Mouse (Mus musculus): Measurements from ENCODE around the gene Nup93. TPM values are rescaled to one million over a fixed set of nuclear protein-coding genes. Genes with fewer than 3 reads are reported as not detected.

The Nup93 gene
- total and polyA plus RNA-seq, 2 experiments from 2014 or later, result 36.7 to 43.7 TPM

GRCm38 (mm10) chr8:94213819-94214218, 545 bp upstream of the Nup93 start:
- H3K4me1 ChIP-seq (ENCODE audit: insufficient read depth), result 0 out of 2 replicates have a peak, but pooled peaks cover 3% of the 10 kb centered on the region
- DNase-seq, result no peak

GRCm38 (mm10) chr8:94227381-94227939, 13.1 kb downstream of the Nup93 start:
- no peaks in the 10 kb centered on the region for H3K9me3 ChIP-seq (ENCODE audit: low read length)

More at GRCm38 (mm10) chr8:94213819-94214218, 545 bp upstream of the Nup93 start:
- peak overlapping the region; percentile 64; the same call in 1 of the 2 replicates for H3K27ac ChIP-seq (ENCODE audit: low read depth, low read length)
- no peaks in the 10 kb centered on the region for H3K27me3 ChIP-seq (ENCODE audit: insufficient read depth, low read length)
- peak overlapping the region; percentile 80 for H3K4me2 ChIP-seq (ENCODE audit: low read depth)
- TF ChIP-seq CTCF (IDR thresholded peaks at IDR 0.05; ENCODE audit: low read depth), result no peak
- 18% methylated on average over 6 of the region's 6 CpGs for WGBS
- H3K9ac ChIP-seq, result peak overlapping the region; percentile 74; the same call in 1 of the 2 replicates
- no peak for ATAC-seq
- H3K9me3 ChIP-seq (ENCODE audit: low read length), result no peaks in the 10 kb centered on the region
- H3K36me3 ChIP-seq (ENCODE audit: insufficient read depth), result no peaks in the 10 kb centered on the region
- peak overlapping the region; percentile 78 for H3K4me3 ChIP-seq (ENCODE audit: low read depth, low read length)

GRCm38 (mm10) chr8:94240240-94240751, 25.9 kb downstream of the Nup93 start:
- Histone ChIP-seq H3K4me3 (ENCODE audit: low read depth, low read length) (no peak overlapping the region), H3K4me2 (ENCODE audit: low read depth) (no peak overlapping the region), H3K36me3 (ENCODE audit: insufficient read depth) (peaks cover 3% of the 10 kb centered on the region; the same call in 1 of the 2 replicates), H3K4me1 (ENCODE audit: insufficient read depth) (no peaks in the 10 kb centered on the region), H3K27me3 (ENCODE audit: insufficient read depth, low read length) (no peaks in the 10 kb centered on the region), H3K9ac (no peak overlapping the region), H3K27ac (ENCODE audit: low read depth, low read length) (no peak overlapping the region), H3K9me3 (ENCODE audit: low read length) (no peaks in the 10 kb centered on the region)
- no peak for ATAC-seq
- WGBS, result 96% methylated on average over 4 of the region's 4 CpGs
- TF ChIP-seq CTCF (IDR thresholded peaks at IDR 0.05; ENCODE audit: low read depth), result no peak
- no peak for DNase-seq

More at GRCm38 (mm10) chr8:94227381-94227939, 13.1 kb downstream of the Nup93 start:
- H3K27ac ChIP-seq (ENCODE audit: low read depth, low read length), result no peak overlapping the region
- WGBS, result 86% methylated on average over 7 of the region's 7 CpGs
- H3K4me2 ChIP-seq (ENCODE audit: low read depth), result no peak overlapping the region
- H3K9ac ChIP-seq, result no peak overlapping the region
- no peaks in the 10 kb centered on the region for H3K27me3 ChIP-seq (ENCODE audit: insufficient read depth, low read length)
- H3K36me3 ChIP-seq (ENCODE audit: insufficient read depth), result peaks cover 10% of the 10 kb centered on the region; the same call in 1 of the 2 replicates
- no peak for ATAC-seq
- no peak overlapping the region for H3K4me3 ChIP-seq (ENCODE audit: low read depth, low read length)
- H3K4me1 ChIP-seq (ENCODE audit: insufficient read depth), result no peaks in the 10 kb centered on the region
- no peak for DNase-seq
- TF ChIP-seq CTCF (IDR thresholded peaks at IDR 0.05; ENCODE audit: low read depth), result no peak

GRCm38 (mm10) chr8:94249836-94250435, 35.6 kb downstream of the Nup93 start:
- peak; percentile 77 for ATAC-seq
- Histone ChIP-seq H3K9ac (no peak overlapping the region), H3K4me3 (ENCODE audit: low read depth, low read length) (no peak overlapping the region), H3K27ac (ENCODE audit: low read depth, low read length) (peak overlapping the region; percentile 22; the same call in 1 of the 2 replicates), H3K27me3 (ENCODE audit: insufficient read depth, low read length) (no peaks in the 10 kb centered on the region), H3K4me1 (ENCODE audit: insufficient read depth) (peaks cover 5% of the 10 kb centered on the region; the same call in 1 of the 2 replicates), H3K9me3 (ENCODE audit: low read length) (no peaks in the 10 kb centered on the region), H3K4me2 (ENCODE audit: low read depth) (no peak overlapping the region), H3K36me3 (ENCODE audit: insufficient read depth) (no peaks in the 10 kb centered on the region)
- DNase-seq, result peak; percentile 37
- WGBS, result 20% methylated on average over 2 of the region's 2 CpGs
- TF ChIP-seq CTCF (IDR thresholded peaks at IDR 0.05; ENCODE audit: low read depth), result no peak

- TF ChIP-seq CTCF (IDR thresholded peaks at IDR 0.05; ENCODE audit: low read depth), result no peak
- H3K4me2 ChIP-seq (ENCODE audit: low read depth), result no peak overlapping the region
- ATAC-seq (no peak), DNase-seq (no peak)
- no peak overlapping the region for H3K4me3 ChIP-seq (ENCODE audit: low read depth, low read length)
- H3K9ac ChIP-seq, result no peak overlapping the region
- H3K27ac ChIP-seq (ENCODE audit: low read depth, low read length), result no peak overlapping the region
- H3K36me3 ChIP-seq (ENCODE audit: insufficient read depth), result no peaks in the 10 kb centered on the region
- H3K27me3 ChIP-seq (ENCODE audit: insufficient read depth, low read length), result no peaks in the 10 kb centered on the region
- 64% methylated on average over 6 of the region's 6 CpGs for WGBS
- no peaks in the 10 kb centered on the region for H3K4me1 ChIP-seq (ENCODE audit: insufficient read depth)
- no peaks in the 10 kb centered on the region for H3K9me3 ChIP-seq (ENCODE audit: low read length)
Observed at GRCm38 (mm10) chr8:94258881-94259280, 44.5 kb downstream of the Nup93 start.

- 53% methylated on average over 3 of the region's 3 CpGs for WGBS
- H3K27me3 ChIP-seq (ENCODE audit: insufficient read depth, low read length), result no peaks in the 10 kb centered on the region
- H3K36me3 ChIP-seq (ENCODE audit: insufficient read depth), result no peaks in the 10 kb centered on the region
- no peak overlapping the region for H3K27ac ChIP-seq (ENCODE audit: low read depth, low read length)
- no peak overlapping the region for H3K9ac ChIP-seq
- H3K4me1 ChIP-seq (ENCODE audit: insufficient read depth), result no peaks in the 10 kb centered on the region
- TF ChIP-seq CTCF (IDR thresholded peaks at IDR 0.05; ENCODE audit: low read depth), result no peak
- no peak overlapping the region for H3K4me3 ChIP-seq (ENCODE audit: low read depth, low read length)
- ATAC-seq (no peak), DNase-seq (no peak)
- no peak overlapping the region for H3K4me2 ChIP-seq (ENCODE audit: low read depth)
- H3K9me3 ChIP-seq (ENCODE audit: low read length), result no peaks in the 10 kb centered on the region
Observed at GRCm38 (mm10) chr8:94262626-94263297, 48.4 kb downstream of the Nup93 start.

Data from forebrain, postnatal 0 days (tissue).